Mouse (Mus musculus) lung, adult 2 months (tissue): ENCODE results near the gene Rhoq.

ENCODE experiments used
- CTCF ChIP-seq: fragments of 200-500 bp; IDR thresholded peaks from 2 replicates; pipeline ENCODE4 v1.5.1; 2011; ENCODE audit warnings: mild to moderate bottlenecking, low read length, control low read depth; ENCODE audit not compliant: insufficient read depth
- POLR2A ChIP-seq: fragments of 200-500 bp; IDR thresholded peaks from 2 replicates; pipeline ENCODE4 v1.6.1; 2011; ENCODE audit warnings: low read depth, mild to moderate bottlenecking, control low read depth, low read length, borderline replicate concordance; ENCODE audit errors: extremely low read depth

- no peak for TF ChIP-seq CTCF
- no peak for TF ChIP-seq POLR2A
Observed at GRCm38 (mm10) chr17:86971036-86971435, 8.2 kb downstream of the Rhoq start.
